Mouse (Mus musculus) frontal cortex, postnatal 10 days (tissue): ENCODE data around the gene Taar6.

Experiments used
- DNase-seq, 2 experiments: peaks; one replicate each; pipeline ENCODE4 v3.0.0; 2022; ENCODE audit warnings: low spot score in 2 of 2, mixed read lengths in 1 of 2

Gene Taar6

GRCm38 (mm10) chr10:23985546-23985945, at the start of gene Taar6:
TSS of gene Taar6 (minus strand) at chr10:23985646.
- DNase-seq = no peak

GRCm38 (mm10) chr10:24031347-24031746, 45.9 kb upstream of the Taar6 start:
- no peak for DNase-seq

- no peak for DNase-seq
Observed at GRCm38 (mm10) chr10:24026922-24027321, 41.5 kb upstream of the Taar6 start, which contains the start of gene Taar7d. TSS of gene Taar7d (plus strand) at chr10:24027222.

GRCm38 (mm10) chr10:24008143-24008542, 22.7 kb upstream of the Taar6 start:
- DNase-seq = no peak

- no peak for DNase-seq
Observed at GRCm38 (mm10) chr10:24007034-24007433, 21.6 kb upstream of the Taar6 start.

GRCm38 (mm10) chr10:24006442-24006841, 21.0 kb upstream of the Taar6 start:
- DNase-seq = no peak

GRCm38 (mm10) chr10:23999639-24000038, 14.2 kb upstream of the Taar6 start, which contains the start of gene Taar7b:
TSS of gene Taar7b (plus strand) at chr10:23999939.
- DNase-seq = no peak

GRCm38 (mm10) chr10:23993381-23993780, 7.9 kb upstream of the Taar6 start, which contains the start of gene Taar7a:
TSS of gene Taar7a (minus strand) at chr10:23993481.
- no peak for DNase-seq

GRCm38 (mm10) chr10:23986419-23986818, 973 bp upstream of the Taar6 start:
- no peak for DNase-seq

- peak; percentile 22 to 67 for DNase-seq
Observed at GRCm38 (mm10) chr10:23978901-23979705, 6.3 kb downstream of the Taar6 start.

- DNase-seq = no peak
Observed at GRCm38 (mm10) chr10:23977958-23978357, 7.5 kb downstream of the Taar6 start.

- no peak for DNase-seq
Observed at GRCm38 (mm10) chr10:23971256-23971655, 14.2 kb downstream of the Taar6 start.

GRCm38 (mm10) chr10:23970656-23971165, 14.7 kb downstream of the Taar6 start, which contains the start of gene Taar5:
TSS of gene Taar5 (plus strand) at chr10:23970706.
- DNase-seq = no peak

- DNase-seq = no peak
Observed at GRCm38 (mm10) chr10:23964921-23965610, 20.4 kb downstream of the Taar6 start.

- DNase-seq = no peak
Observed at GRCm38 (mm10) chr10:23963444-23963843, 22.0 kb downstream of the Taar6 start.

GRCm38 (mm10) chr10:23960444-23960915, 25.0 kb downstream of the Taar6 start, which contains the start of gene Taar4:
TSS of gene Taar4 (plus strand) at chr10:23960494.
- no peak for DNase-seq

GRCm38 (mm10) chr10:23959071-23959470, 26.4 kb downstream of the Taar6 start:
- DNase-seq = no peak

- DNase-seq = no peak
Observed at GRCm38 (mm10) chr10:23951714-23952113, 33.7 kb downstream of the Taar6 start.

GRCm38 (mm10) chr10:23949508-23950005, 35.9 kb downstream of the Taar6 start, which contains the start of gene Taar3:
TSS of gene Taar3 (plus strand) at chr10:23949558.
- DNase-seq = no peak

GRCm38 (mm10) chr10:23948026-23948425, 37.4 kb downstream of the Taar6 start:
- DNase-seq = no peak

GRCm38 (mm10) chr10:23942465-23942864, 43.0 kb downstream of the Taar6 start:
- DNase-seq = no peak

- DNase-seq = no peak
Observed at GRCm38 (mm10) chr10:23938312-23938711, 47.1 kb downstream of the Taar6 start, which contains the start of gene Taar2. TSS of gene Taar2 (plus strand) at chr10:23938572.
